Mouse (Mus musculus): ENCODE measurements at regions not wholly inside any gene's neighbourhood (a gene's known extent, or its start where the extent isn't known, plus 50 kb on each side); places are given as distances from the start of the nearest gene placed in this dataset.
A peak's percentile ranks its signal among the peaks of the same experiment; 100 is the strongest.

DNA sequence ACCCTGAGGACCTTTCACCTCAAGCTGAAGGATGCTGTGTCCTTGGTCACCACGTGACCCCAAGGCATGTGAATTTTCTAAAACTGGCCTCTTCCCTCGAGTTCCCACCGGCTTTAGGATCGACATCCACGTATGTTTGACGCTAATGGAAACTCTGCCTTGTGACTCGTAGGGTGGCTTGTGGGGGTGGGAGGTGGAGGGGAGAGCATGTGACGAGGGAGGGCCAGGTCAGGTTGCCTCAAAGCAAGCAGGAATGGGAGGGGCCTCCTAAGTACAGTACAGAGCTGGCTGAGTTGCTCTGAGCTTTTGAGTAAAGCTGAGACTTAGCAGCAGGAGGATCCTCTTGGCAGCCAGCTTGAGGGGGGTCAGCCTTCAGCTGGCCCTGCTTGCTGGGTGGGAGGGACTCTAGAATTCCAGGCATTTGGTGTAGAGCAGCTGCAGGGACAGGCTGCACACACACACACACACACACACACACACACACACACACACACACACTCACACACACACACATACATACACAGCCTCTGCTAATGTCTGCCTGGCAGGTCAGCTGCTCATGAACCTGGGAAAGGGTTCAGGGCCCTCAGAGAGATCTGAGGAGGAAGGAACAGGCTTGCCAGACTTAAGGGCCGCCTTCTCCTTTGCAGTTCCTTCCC is 78.5 kb downstream of the Sik1 start:
- DNase-seq = peak in 1 of 2 experiments; percentile 62

DNA sequence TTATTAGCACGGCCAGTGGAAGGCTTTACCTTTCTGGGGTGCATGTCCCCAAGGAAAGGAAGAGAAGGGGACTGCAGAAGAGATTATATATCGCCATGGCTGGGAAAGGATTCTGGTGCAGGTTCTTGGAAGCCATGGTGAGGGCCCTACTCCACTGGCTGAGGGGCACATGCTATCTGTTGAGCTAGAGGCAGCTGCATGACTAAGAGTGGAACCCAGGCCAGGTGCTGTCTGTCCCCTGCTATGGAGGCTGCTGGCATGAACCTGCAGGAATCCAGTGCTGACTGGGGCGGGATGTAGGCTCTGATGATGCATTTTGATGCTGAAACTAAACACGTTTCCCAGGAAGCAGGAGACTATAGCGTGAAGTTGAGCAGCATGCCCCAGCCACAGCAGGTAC is 77.9 kb downstream of the Sik1 start:
- no peak for DNase-seq

DNA sequence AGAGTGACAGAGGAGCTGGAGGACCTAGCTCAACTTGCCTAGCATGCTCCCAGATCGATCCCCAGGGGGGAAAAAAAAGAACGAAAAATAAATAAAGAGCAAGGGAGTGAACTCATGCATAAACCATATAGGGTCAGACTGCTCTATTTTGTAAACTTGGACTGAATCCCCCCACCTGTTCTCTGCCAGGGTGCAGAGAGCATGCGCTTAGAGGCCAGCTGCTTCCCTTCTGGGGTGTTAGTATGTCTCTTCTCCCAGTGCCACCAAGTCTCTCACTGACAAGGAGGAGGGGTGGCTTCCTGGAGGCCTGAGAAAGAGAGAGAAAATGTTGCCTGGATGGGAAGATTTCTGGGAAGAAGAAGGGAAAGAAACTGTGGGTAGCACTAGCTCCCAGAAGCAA is 76.1 kb downstream of the Sik1 start:
- DNase-seq = no peak

DNA sequence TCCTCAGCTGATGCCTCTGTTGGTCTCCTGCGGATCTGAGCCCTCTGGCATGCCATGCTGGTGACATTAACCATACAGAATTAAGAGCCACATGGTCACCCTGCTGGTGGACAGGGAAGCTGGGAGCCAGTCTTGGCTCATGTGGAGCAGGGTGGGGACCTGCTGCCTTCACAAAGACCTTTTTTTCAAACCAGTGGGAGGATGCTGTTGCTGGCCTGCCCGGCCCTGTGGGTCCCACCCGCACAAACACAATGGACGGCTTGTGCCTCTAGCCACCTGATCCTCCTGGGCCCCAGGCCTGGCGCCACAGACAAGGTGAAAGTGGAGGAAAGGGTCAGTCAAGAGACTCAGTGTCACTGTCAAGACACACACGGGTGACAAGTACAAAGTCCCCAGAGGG is 73.4 kb downstream of the Sik1 start:
- DNase-seq = peak in 1 of 2 experiments; percentile 29

DNA sequence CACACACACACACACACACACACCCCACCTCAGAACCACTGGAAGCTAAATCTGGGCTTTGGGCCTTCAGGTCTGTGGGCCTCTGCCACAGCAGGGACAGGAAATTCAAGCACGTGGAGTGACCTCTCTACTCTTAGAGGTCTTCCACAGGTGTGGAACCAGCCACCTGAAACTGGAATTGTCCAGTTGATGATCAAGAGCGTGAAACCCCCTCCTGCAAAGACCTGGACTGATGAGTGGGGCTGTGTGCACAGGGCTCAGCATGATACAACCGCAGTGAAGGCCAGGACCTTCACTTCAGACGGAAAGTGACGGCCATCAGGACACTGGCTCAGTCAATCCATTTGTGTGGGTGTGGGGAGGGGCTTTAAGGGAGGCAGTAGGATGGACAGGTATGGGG is 72.5 kb downstream of the Sik1 start:
- no peak for DNase-seq

DNA sequence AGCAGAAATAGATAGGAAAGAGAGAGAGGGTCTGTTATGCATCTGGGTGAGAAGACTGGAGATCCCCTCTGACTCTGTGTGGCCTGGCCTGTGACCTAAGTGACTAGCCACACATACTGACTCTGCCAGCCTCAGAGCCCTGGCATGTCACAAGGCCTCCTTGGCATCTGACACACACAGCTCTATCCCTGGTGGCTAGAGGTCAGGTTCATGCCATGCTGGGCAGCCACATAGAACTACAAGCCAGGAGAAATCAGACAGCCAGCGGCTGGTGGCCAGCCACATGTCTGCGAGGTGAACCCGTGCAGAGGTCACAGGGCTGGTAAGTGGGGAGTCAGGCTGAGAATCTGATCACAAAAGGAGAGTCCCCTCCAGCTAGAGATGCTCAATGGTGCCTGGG is 67.3 kb downstream of the Sik1 start:
- DNase-seq = no peak

DNA sequence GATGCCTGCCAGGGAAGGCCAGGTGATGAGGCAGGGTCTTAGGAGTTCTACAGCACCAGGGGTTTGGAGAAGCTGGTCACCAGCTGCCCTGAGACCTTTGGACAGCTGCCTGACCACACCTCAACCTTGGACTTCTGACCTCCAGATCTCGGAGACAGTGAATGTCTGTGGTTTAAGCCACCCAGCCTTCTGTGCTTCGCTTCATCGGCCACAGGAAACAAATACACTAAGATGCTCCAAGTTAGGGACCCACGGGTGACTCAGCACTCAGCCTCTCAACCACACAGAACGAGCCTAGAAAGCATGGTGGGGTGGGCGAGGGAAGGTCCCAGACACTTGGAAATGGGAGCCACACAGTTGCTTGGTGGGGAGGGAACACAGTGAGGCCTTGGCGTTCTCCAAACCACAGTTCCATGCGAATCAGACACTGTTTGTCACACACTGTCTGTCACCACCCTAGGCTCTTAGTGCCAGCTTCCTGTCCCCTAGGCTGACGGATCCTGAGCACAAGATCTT is 66.5 kb downstream of the Sik1 start:
- DNase-seq = no peak

DNA sequence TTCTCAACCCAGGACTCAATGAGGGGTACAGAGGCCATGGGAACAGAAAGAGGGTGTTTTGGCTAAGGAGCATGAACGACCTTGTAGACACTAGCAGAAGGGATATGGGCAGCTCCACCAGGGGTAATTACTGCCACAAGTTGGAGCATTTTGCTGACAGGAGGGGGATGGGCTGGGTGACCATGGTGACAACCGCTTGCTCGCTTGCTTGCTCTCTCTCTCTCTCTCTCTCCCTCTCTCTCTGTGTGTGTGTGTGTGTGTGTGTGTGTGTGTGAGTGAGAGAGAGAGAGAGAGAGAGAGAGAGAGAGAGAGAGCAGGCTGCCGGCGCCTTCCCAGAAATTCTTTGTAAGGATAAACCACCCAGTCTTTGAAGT is 65.7 kb downstream of the Sik1 start:
- peak in 1 of 2 experiments; percentile 43 for DNase-seq

DNA sequence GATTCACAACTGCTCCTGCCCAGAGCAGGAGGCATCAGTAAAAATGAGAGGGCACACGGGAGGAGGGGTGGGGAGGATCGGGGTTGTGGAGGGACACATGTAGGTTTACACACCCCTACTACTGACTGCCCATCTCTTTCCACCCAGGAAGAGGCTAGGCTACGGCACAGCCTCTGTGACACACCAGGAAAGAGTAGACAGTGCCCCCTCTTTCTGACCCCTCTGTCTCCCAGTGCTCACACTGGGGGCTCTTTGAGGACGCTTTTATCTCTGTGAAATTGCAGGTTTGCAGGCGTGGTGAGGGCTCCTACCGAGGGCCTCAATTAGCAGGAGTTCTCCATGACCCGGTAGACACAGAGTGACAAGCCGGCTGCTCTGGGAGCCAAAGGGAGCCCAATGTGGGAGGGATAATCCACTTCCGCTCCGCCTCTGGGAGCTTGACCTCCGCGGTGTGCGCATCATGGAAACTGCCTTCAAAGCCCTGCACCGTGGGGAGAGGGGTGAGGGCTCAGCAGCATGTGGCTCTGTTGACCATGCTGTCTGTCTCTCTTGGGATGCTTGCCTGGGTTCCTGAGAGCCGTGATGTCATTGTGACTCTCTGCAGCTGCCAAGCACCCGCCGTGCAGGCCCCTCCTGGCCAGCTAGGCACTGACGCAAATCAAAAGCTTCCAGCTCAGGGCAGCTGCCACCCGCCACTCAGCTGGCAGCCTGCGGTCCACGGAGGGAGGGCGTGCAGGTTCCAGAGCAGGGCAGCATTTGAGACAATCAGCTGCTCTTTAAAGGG is 65.1 kb downstream of the Sik1 start:
- DNase-seq = peak; percentile 72 to 82

DNA sequence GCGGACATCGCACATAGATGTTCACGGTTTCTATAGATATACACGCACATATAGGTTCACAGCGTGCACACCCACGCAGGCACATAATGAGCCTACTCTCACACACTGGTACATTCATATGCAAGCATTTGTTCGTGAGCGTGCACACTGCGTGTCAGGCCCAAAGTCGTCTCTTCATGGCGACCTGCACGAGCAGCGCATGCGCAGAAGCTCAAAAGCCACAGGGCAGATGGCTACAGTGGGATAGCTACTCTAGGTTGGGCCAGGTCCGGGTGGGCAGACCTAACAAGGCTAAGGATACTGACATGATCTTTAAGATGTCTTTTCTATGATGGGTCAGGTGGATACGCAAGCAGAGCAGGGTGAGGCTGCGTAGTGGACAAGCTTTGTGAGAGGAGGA is 63.9 kb downstream of the Sik1 start:
- no peak for DNase-seq

DNA sequence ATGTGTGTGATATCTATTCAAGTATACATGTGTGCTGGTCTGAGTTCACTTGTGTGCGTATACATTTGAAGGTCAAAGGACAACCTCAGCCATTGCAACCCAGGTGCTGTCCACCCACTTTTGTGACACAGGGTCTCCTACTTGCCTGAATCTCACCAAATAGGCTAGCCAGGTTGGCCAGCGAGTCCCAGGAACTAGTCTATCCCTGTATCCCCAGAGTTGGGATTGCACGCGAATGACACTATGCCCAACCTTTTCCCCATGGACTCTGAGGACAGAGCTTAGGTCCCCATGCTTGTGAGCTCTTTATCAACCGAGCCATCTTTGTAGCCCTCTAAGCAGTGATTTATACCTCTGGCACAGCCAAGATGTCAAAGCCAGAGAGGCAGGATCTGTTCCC is 62.6 kb downstream of the Sik1 start:
- DNase-seq = no peak

DNA sequence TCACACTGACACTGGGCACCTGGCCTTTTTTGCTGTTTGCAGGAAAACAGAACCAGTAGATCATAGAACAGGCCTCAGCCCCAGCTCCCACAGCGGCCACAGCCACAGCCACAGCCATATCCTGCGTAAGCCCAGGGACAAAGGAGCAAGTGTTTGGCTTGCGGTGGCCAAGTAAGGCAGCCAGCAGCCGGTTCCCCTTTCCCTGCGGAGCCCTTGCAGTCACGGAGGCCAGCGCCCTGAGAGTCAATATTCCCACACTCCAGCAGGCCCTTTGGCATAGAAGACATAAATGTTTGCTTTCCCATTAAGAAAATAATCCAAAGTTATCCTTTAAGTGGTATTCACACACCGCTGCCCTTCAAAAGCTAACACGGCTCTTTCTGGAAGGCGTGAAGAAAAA is 62.1 kb downstream of the Sik1 start:
- DNase-seq = peak; percentile 83 to 89

DNA sequence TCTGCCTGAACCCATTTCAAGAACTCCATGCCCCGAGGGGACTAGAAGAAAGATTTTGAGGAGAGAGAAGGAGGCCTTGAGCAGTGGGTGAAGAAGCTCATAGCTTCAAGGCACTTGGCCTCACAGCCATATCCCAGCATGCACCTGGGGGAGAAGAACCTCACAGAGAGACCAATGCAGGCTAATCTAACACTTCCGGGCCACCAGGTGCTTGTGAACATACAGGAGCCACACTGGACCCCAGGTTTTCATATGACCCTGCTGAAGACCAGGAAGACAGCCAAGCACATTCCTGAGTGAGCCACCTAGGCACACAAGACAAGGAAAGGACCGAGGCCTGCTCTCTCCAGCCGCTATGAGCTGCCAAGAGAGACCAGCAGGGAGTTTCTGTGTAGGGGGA is 61.6 kb downstream of the Sik1 start:
- DNase-seq = no peak

Data from lung, adult 18-20 months (tissue).